Mouse (Mus musculus) cerebellum, postnatal 4 days (tissue): ENCODE measurements around the gene Spn.
"Not testable (repeated sequence)": the region's sequence is repeated elsewhere in the genome, so short reads cannot be mapped to it uniquely, and the experiment has no call there.

ENCODE experiments used
- DNase-seq, 2 experiments: peaks; one replicate each; pipeline ENCODE4 v3.0.0; 2022; ENCODE audit warnings: low spot score in 2 of 2, mixed read lengths in 1 of 2

The Spn gene

GRCm38 (mm10) chr7:127137262-127138017, at the start of gene Spn:
Spn (minus strand) TSS chr7:127137823.
- DNase-seq, result no peak

DNA sequence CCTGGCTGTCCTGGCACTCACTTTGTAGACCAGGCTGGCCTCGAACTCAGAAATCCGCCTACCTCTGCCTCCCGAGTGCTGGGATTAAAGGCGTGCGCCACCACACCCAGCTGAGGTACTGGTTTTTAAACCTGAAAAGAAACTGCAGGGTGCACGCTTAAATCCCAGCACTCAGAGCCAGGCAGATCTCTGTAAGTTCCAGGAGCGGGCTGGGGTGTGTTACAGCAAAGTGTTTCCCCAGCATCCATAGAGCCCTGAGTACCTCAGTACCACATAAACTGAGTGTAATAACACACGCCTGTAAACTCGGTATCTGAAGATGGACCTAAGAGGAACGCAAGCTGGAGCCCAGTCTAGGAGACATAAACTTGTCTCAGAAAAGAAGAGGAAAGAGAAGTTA, 49.7 kb upstream of the Spn start:
- DNase-seq, result no peak

- no peak for DNase-seq
These were observed 48.0 kb upstream of the Spn start for GRCm38 (mm10) chr7:127185601-127186000.

- DNase-seq, result no peak
These were observed 47.1 kb upstream of the Spn start for GRCm38 (mm10) chr7:127184720-127185119.

DNA sequence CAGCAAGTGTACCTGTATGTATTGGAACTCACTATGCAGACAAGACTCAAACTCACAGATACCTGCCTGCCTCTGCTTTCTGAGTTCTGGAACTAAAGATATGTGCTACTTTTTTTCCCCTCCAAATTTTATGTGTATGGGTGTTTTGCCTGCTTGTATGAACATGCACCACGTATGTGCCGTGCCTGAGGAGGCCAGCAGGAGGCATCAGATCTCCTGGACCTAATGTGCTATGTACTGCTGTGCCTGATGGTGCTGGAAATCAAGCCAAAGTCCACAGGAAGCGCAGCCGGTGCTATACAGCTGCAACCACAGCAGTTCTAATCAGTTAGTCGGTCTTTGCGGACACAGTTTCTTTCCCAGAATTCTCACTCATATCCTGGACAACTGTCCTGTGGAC, 46.2 kb upstream of the Spn start:
- DNase-seq, result no peak

DNA sequence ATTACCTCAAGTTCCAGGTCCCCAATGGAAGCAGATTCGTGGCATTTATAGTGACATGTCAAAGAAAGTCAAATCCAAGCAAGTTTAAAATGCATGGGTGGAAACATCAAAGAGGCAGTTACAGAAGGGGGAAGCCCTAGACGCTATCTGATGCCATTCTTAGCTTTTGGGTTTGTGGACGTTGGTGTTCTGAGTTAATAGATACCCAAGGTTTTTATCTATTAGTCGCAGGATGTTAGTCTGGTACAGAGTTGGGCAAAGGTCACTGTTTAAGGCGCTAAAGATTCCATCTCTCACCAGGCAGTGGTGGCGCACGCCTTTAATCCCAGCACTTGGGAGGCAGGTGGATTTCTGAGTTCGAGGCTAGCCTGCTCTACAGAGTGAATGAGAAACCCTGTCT, 45.7 kb upstream of the Spn start:
- DNase-seq, result no peak

DNA sequence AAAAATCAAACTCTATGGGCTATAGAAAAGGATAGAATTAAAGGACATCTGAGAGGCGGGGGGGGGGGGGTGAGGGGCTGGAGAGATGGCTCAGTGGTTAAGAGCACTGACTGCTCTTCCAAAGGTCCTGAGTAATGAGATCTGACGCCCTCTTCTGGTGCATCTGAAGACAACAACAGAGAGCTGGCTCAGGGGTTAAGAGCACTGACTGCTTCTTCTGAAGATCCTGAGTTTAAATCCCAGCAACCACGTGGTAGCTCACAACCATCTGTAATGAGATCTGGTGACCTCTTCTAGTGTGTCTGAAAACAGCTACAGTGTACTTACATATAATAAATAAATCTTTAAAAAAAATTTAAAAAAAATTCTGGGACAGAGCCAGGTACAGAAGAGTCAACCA, 44.1 kb upstream of the Spn start:
- DNase-seq, result not testable (repeated sequence)

DNA sequence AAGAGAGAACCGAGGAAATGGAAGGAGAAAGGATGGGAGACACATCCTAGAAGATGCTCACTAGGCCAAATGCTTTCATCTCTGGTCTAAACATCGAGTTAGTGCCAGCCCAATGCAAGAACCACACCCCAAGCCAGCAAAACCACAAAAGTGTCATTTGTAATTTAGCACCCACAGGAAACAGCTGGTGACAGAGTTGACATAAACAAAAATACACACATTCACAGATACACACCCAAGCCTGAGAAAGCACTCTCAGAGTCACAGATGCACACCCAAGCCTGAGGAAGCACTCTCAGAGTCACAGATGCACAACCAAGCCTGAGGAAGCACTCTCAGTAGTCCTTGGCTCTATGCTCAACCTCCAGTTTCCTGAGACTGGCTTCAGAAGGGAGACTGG, 43.2 kb upstream of the Spn start:
- DNase-seq, result no peak

- DNase-seq, result no peak
These were observed 39.3 kb upstream of the Spn start for GRCm38 (mm10) chr7:127176937-127177336.

DNA sequence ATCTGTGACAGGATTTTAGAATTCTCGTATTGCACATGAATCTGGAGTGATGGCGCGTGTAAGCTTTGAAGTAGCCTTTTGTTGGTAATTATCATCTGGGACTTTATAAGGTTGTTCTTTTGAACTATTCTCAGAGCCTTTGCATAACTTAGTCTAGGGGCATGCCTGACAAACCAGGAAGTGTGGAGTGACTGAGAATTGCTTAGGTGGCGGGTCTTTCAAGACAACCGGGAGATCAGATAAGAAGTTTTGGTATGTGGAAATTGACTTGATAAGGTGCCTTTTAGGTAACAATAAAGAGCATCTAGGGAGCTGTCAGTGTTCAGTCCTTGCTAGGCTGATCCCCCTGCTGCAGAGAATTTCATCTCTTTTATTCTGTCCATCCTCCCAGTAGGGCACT, 28.9 kb upstream of the Spn start:
- no peak for DNase-seq

DNA sequence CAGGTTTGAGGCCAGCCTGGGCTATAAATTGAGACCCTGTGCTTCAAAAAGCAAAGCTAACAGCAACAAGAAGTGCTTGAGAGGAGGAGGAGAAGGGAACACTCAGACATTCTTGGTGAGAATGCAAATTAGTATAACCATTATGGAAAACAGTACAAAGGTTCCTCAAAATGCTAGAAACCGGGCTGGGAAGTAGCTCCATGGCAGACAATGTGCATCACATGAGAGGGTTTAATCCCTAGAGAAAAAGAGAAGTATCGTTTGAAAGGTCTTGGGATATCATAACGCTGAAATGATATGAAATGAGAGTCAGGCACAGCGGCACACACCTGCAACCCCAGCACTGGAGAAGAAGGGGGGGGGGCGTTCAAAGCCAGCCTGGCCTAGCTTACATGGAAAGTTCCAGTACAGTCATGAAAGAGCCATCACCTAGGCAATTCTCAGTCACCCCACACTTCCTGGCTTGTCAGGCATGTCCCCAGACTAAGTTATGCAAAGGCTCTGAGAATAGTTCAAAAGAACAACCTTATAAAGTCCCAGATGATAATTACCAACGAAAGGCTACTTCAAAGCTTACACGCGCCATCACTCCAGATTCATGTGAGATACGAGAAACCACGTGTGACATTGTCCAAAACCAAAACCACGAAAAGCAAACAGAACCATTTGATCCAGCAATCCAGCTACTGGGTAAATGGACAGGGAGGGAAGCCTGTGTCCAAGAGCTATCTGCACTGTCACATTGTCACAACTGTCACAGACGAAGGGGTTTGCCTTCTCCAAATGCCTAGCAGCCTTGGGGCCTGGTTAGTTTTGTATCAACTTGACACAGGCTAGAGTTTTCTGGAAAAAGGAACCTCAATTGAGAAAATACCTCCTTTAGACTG, 28.2 kb upstream of the Spn start:
- DNase-seq, result no peak

- DNase-seq, result no peak
These were observed 26.4 kb upstream of the Spn start for GRCm38 (mm10) chr7:127164002-127164401.

- no peak for DNase-seq
These were observed 24.9 kb upstream of the Spn start for GRCm38 (mm10) chr7:127162546-127162945.

DNA sequence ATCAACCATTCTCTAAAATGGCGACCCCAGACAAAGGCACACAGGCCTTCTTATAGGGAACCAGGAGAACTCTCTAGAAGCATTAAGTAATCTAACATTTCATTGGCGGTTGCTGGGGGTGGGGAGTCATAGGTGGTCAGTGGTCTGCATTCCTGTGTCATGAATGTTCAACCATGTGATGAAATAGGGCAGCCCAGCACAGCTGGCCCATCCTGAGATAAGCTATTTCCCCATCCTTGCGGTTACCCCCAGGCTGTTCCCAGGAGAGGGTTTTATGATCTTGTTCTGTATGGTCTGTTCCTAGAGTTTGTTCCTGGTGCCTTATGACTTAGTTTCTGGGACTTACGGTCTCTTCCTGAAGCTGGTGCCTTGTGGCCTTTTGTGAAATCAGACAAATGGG, 19.9 kb upstream of the Spn start:
- no peak for DNase-seq

DNA sequence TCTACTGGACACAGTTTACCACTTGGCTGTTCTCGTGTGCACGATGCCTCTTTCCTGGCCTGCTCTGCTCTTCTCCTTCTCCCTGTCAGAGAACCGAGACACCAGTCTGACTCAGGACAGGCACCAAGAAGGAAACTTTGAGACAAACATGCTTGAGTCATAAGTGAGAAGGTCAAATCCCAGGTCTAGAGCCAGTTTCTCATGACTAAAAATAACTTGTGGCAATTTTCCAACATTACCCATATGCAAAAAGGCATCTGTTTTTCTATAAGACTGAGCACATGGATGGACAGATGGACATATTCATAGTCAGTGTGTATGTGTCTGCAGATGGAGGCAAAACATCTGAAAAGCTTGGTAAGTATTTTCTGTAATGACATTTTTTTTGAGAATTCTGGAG, 15.9 kb upstream of the Spn start:
- no peak for DNase-seq

- no peak for DNase-seq
These were observed 14.8 kb upstream of the Spn start for GRCm38 (mm10) chr7:127152464-127152863.

GRCm38 (mm10) chr7:127147901-127148300, 10.3 kb upstream of the Spn start:
- no peak for DNase-seq

- no peak for DNase-seq
These were observed 8.6 kb upstream of the Spn start for GRCm38 (mm10) chr7:127146267-127146603.

GRCm38 (mm10) chr7:127145387-127146266, 8.0 kb upstream of the Spn start:
- DNase-seq, result no peak

DNA sequence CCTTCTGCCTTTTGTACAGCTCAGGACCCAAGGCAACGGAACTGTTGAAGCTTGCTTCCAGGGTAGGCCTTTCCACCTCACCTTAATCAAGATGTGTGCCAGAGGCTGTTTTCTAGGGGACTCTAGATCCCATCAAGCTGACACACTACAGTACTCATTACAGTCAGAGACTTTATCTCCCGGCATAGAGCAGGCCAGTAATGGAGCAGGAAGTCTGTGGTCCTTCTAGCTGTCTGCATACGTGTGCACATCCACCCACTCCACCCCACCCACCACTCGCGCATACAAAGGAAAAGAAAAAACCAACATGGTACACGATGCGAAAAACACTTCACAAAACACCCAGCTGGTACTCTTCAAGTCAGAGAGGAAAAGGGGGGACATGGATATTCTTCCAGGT, 6.8 kb upstream of the Spn start:
- no peak for DNase-seq

GRCm38 (mm10) chr7:127142666-127143065, 5.0 kb upstream of the Spn start:
- no peak for DNase-seq

DNA sequence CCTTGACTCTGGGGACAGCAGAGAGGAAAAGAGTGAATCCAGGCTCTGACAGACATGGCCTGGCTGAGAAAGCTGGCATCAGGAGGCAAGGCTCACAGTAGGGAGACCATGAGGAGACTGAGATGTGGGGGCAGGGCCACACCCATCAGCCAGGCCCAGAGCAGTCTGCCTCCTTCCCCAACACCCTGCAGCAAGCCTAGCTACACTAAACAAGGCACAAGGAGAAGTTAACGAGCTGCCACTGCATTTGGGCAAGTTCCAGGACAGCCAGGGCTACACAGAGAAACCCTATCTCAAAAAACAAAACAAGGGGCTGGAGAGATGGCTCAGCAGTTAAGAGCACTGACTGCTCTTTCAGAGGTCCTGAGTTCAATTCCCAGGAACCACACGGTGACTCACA, 4.6 kb upstream of the Spn start:
- DNase-seq, result no peak
